ENCODE assay signal across 36 mouse cellular contexts in the genomic region with DNA sequence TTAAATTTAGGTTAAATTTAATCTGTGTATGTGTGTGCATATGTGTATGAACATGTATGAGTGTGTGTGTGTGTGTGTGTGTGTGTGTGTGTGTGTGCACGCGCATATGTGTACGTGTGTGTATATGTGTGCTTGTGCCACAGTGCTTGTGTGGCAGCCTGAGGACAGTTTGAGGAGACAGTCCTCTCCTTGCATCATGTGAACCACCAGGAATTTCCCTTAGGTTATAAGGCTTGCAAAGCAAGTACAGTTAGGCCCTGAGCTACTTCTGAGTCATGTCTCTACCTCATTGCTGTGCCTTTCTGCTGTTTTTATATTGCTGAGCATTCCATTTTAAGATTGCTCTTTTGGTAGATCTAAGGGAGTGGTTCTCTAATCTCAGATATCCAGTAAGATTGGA. TPM values are rescaled to one million over a fixed set of nuclear protein-coding genes. Genes with fewer than 3 reads are reported as not detected.
DNase-seq lines count a peak whose midpoint lies in the region; ATAC-seq and TF ChIP-seq lines count a peak whose summit lies in the region.
"Had no signal": no experiment of that assay in that cellular context is flagged by ENCODE, and none has a peak within 500 bp of the region (broad histone marks: within the 10 kb centered on the region; RNA-seq: fewer than 3 reads in every experiment).

No protein-coding gene starts in this region.

- no peak for TF ChIP-seq EP300 in liver, embryonic 14.5 days (IDR thresholded peaks at IDR 0.05; ENCODE audit: low read depth)

- TF ChIP-seq CTCF in liver, embryonic 14.5 days (IDR thresholded peaks at IDR 0.05; ENCODE audit: low read depth): no peak
- no peak for TF ChIP-seq CTCF in bone marrow macrophage, adult 2 months (IDR thresholded peaks at IDR 0.05; ENCODE audit: low read depth, low read length)

- no peaks in the 10 kb centered on the region for H3K4me1 ChIP-seq in liver, embryonic 14.5 days (replicated peaks; ENCODE audit: control insufficient read depth in 2 of 2, insufficient read depth in 2 of 2, low read length in 1 of 2)
- H3K4me1 ChIP-seq in liver, embryonic 11.5 days (replicated peaks; ENCODE audit: control insufficient read depth, insufficient read depth, low read length): no peaks in the 10 kb centered on the region; the same call in 1 of the 2 replicates
- H3K4me1 ChIP-seq in bone marrow macrophage, adult 2 months (ENCODE audit: control insufficient read depth, insufficient read depth, low read length): peaks cover 22% of the 10 kb centered on the region
- H3K4me1 ChIP-seq: forebrain, embryonic 13.5 days; hindbrain, embryonic 15.5 days; limb, embryonic 15.5 days; midbrain, embryonic 13.5 days; neural tube, embryonic 12.5 days had no signal

- peak overlapping the region; percentile 18 to 22; a peak in 1 of 4 replicates for H3K4me3 ChIP-seq in liver, embryonic 14.5 days (ENCODE audit: insufficient read depth in 1 of 2, low read depth in 2 of 2, low read length in 2 of 2)
- H3K4me3 ChIP-seq in liver, embryonic 11.5 days (ENCODE audit: low read depth, low read length): no peak overlapping the region
- H3K4me3 ChIP-seq in bone marrow macrophage, adult 2 months (ENCODE audit: insufficient read depth, low read length): peak overlapping the region; percentile 53
- H3K4me3 ChIP-seq in macrophage (ENCODE audit: inconsistent target): peak overlapping the region; percentile 52
- H3K4me3 ChIP-seq: forebrain, embryonic 13.5 days; gastrocnemius, adult 2 months; hindbrain, embryonic 15.5 days; limb, embryonic 15.5 days; midbrain, embryonic 13.5 days; neural tube, embryonic 12.5 days had no signal

- no peak for TF ChIP-seq POLR2A in bone marrow macrophage, adult 2 months (IDR thresholded peaks at IDR 0.05; ENCODE audit: borderline replicate concordance, low read depth, low read length)

- peaks cover 57% of the 10 kb centered on the region for H3K79me2 ChIP-seq in macrophage (ENCODE audit: inconsistent target)

- H3K9me3 ChIP-seq in liver, embryonic 14.5 days (ENCODE audit: control insufficient read depth, low read length): no peaks in the 10 kb centered on the region
- peaks cover 3% of the 10 kb centered on the region; the same call in 1 of the 2 replicates for H3K9me3 ChIP-seq in liver, embryonic 11.5 days (ENCODE audit: control insufficient read depth, low read length)
- H3K9me3 ChIP-seq: limb, embryonic 15.5 days; neural tube, embryonic 12.5 days had no signal

- H3K36me3 ChIP-seq in liver, embryonic 14.5 days (replicated peaks; ENCODE audit: control insufficient read depth, insufficient read depth, low read depth): no peaks in the 10 kb centered on the region
- no peaks in the 10 kb centered on the region for H3K36me3 ChIP-seq in liver, embryonic 11.5 days (ENCODE audit: control insufficient read depth, insufficient read depth, low read length)
- H3K36me3 ChIP-seq in macrophage (ENCODE audit: inconsistent target): peaks cover 28% of the 10 kb centered on the region
- H3K36me3 ChIP-seq: hindbrain, embryonic 15.5 days; limb, embryonic 15.5 days; midbrain, embryonic 13.5 days; neural tube, embryonic 12.5 days had no signal

- 0 out of 2 replicates have a peak, but pooled peaks have one; percentile 11 for ATAC-seq in liver, embryonic 14.5 days (ENCODE audit: insufficient read depth)
- ATAC-seq in liver, embryonic 11.5 days (replicated peaks; ENCODE audit: low FRiP score): no peak
- ATAC-seq: forebrain, embryonic 13.5 days; intestine, embryonic 16.5 days; midbrain, embryonic 13.5 days had no signal

- no peak for DNase-seq in liver, embryonic 14.5 days (ENCODE audit: low read depth in 3 of 3, low spot score in 3 of 3)
- DNase-seq in liver, embryonic 11.5 days (ENCODE audit: low spot score): no peak
- DNase-seq in right cerebral cortex, postnatal 10 days (ENCODE audit: low spot score in 2 of 2): no peak
- no peak for DNase-seq in ovary, adult 18-20 months (ENCODE audit: low spot score)
- no peak for DNase-seq in cerebellum, adult 18-20 months
- DNase-seq: adrenal gland, adult 2 months; B cell, adult 2 months; cerebellum, adult 9-10 months; gastrocnemius, adult 2 months; kidney, postnatal 4 days; left cerebral cortex, postnatal 4 days; retina, postnatal 1 day; right cerebral cortex, postnatal 4 days; thymus, adult 2 months; thymus, postnatal 4 days had no signal

- no peaks in the 10 kb centered on the region for H3K27me3 ChIP-seq in liver, embryonic 14.5 days (ENCODE audit: control insufficient read depth, insufficient read depth, low read length)
- no peaks in the 10 kb centered on the region for H3K27me3 ChIP-seq in liver, embryonic 11.5 days (replicated peaks; ENCODE audit: control insufficient read depth, insufficient read depth, low read length)
- H3K27me3 ChIP-seq: forebrain, embryonic 13.5 days; hindbrain, embryonic 15.5 days; limb, embryonic 15.5 days; midbrain, embryonic 13.5 days; neural tube, embryonic 12.5 days had no signal

- no peak overlapping the region for H3K4me2 ChIP-seq in liver, embryonic 14.5 days (ENCODE audit: low read depth)
- H3K4me2 ChIP-seq in liver, embryonic 11.5 days: no peak overlapping the region
- H3K4me2 ChIP-seq: forebrain, embryonic 13.5 days; heart, embryonic 11.5 days; hindbrain, embryonic 15.5 days; limb, embryonic 15.5 days; midbrain, embryonic 13.5 days; neural tube, embryonic 12.5 days had no signal

- 80% methylated on average over 3 of the region's 3 CpGs for WGBS in liver, embryonic 14.5 days (ENCODE audit: insufficient replicate concordance)
- WGBS in liver, embryonic 11.5 days: 80% methylated on average over 3 of the region's 3 CpGs
- 52% methylated on average over 3 of the region's 3 CpGs for WGBS in macrophage (ENCODE audit: missing documents)

- H3K9ac ChIP-seq in liver, embryonic 14.5 days (replicated peaks): no peak overlapping the region
- no peak overlapping the region for H3K9ac ChIP-seq in liver, embryonic 11.5 days (ENCODE audit: low read depth, low read length)
- H3K9ac ChIP-seq: forebrain, embryonic 13.5 days; hindbrain, embryonic 15.5 days; limb, embryonic 15.5 days; midbrain, embryonic 13.5 days; neural tube, embryonic 12.5 days had no signal

- no peak overlapping the region for H3K27ac ChIP-seq in liver, embryonic 14.5 days
- H3K27ac ChIP-seq in liver, embryonic 11.5 days (ENCODE audit: low read depth, low read length): no peak overlapping the region
- H3K27ac ChIP-seq in bone marrow macrophage, adult 2 months (ENCODE audit: insufficient read depth, low read depth, low read length): peak overlapping the region; percentile 83
- peak overlapping the region; percentile 95 for H3K27ac ChIP-seq in macrophage
- H3K27ac ChIP-seq: forebrain, embryonic 13.5 days; gastrocnemius, adult 2 months; hindbrain, embryonic 15.5 days; limb, embryonic 15.5 days; midbrain, embryonic 13.5 days; neural tube, embryonic 12.5 days; stomach, postnatal 0 days had no signal

RNA-seq across cellular contexts. Expression of gene Clec12a, which starts 8.6 kb away (rescaled TPM):
- polyA plus RNA-seq in liver, embryonic 14.5 days (2012; rRNA removed): 3.3 and 5.5 TPM in 2 replicates
- polyA plus RNA-seq in liver, embryonic 14.5 days (2014; fragmentation: Nextera tagmentation; extraction: Ambion mirVana): 9.5 and 10.4 TPM in 2 replicates
- polyA plus RNA-seq in liver, embryonic 11.5 days (2014; fragmentation: Nextera tagmentation; extraction: Ambion mirVana): 1.7 and 2.7 TPM in 2 replicates
- 600 and 634 TPM in 2 replicates for polyA plus RNA-seq in bone marrow macrophage, adult 2 months (2012; ENCODE audit: insufficient read depth, insufficient read length, missing spikeins)
- total RNA-seq in macrophage (2018; cell fraction: chromatin; rRNA removed): 100 to 1,000 TPM; 102 to 395 (median 260) TPM
- 100 to 1,000 TPM; 169 to 278 (median 224) TPM for total RNA-seq in macrophage (2018; cell fraction: cytosol; rRNA removed)
- total RNA-seq in macrophage (2018; cell fraction: nucleus; rRNA removed): 100 to 1,000 TPM; 181 to 475 (median 341) TPM
- 168 to 417 TPM (median 176 TPM) in 3 replicates for polyA plus RNA-seq in macrophage (2018)
- total RNA-seq: layer of hippocampus, postnatal 14 days; MEL had no signal

RNA-seq across cellular contexts. Expression of gene 4922502D21Rik, which starts 19.5 kb away (rescaled TPM):
- not detected in 2 replicates for polyA plus RNA-seq in liver, embryonic 14.5 days (2012; rRNA removed)
- not detected in 2 replicates for polyA plus RNA-seq in liver, embryonic 14.5 days (2014; fragmentation: Nextera tagmentation; extraction: Ambion mirVana)
- polyA plus RNA-seq in liver, embryonic 11.5 days (2014; fragmentation: Nextera tagmentation; extraction: Ambion mirVana): not detected in 2 replicates
- polyA plus RNA-seq in bone marrow macrophage, adult 2 months (2012; ENCODE audit: insufficient read depth, insufficient read length, missing spikeins): not detected in 2 replicates
- total RNA-seq in macrophage (2018; cell fraction: chromatin; rRNA removed): not detected
- total RNA-seq in macrophage (2018; cell fraction: cytosol; rRNA removed): not detected
- not detected for total RNA-seq in macrophage (2018; cell fraction: nucleus; rRNA removed)
- polyA plus RNA-seq in macrophage (2018): not detected in 3 replicates
- total RNA-seq: adrenal gland, adult 2 months; adrenal gland, postnatal 4 days; gastrocnemius, adult 2 months; gastrocnemius, postnatal 4 days; hematopoietic stem cell, adult 5-6 weeks; layer of hippocampus, postnatal 14 days; left cerebral cortex, adult 8-10 months; left cerebral cortex, postnatal 4 days; MEL had no signal
- polyA plus RNA-seq: adrenal gland, adult 2 months; embryonic facial prominence, embryonic 14.5 days; forebrain, embryonic 13.5 days; frontal cortex, adult 2 months; heart, embryonic 11.5 days; heart, postnatal 0 days; hindbrain, embryonic 15.5 days; intestine, embryonic 16.5 days; kidney, embryonic 16.5 days; limb, embryonic 15.5 days; lung, embryonic 16.5 days; midbrain, embryonic 13.5 days; neural tube, embryonic 12.5 days; stomach, postnatal 0 days had no signal

RNA-seq across cellular contexts. Expression of gene Clec12b, which starts 34.6 kb away (rescaled TPM):
- 0.02 and 0.03 TPM in 2 replicates for polyA plus RNA-seq in liver, embryonic 14.5 days (2012; rRNA removed)
- polyA plus RNA-seq in liver, embryonic 14.5 days (2014; fragmentation: Nextera tagmentation; extraction: Ambion mirVana): not detected in 2 replicates
- polyA plus RNA-seq in liver, embryonic 11.5 days (2014; fragmentation: Nextera tagmentation; extraction: Ambion mirVana): not detected in 2 replicates
- not detected in 2 replicates for polyA plus RNA-seq in bone marrow macrophage, adult 2 months (2012; ENCODE audit: insufficient read depth, insufficient read length, missing spikeins)
- total RNA-seq in macrophage (2018; cell fraction: chromatin; rRNA removed): not detected
- under 1 TPM in 1 of 26 experiments, not detected in 25; 0.10 TPM for total RNA-seq in macrophage (2018; cell fraction: cytosol; rRNA removed)
- total RNA-seq in macrophage (2018; cell fraction: nucleus; rRNA removed): not detected
- polyA plus RNA-seq in macrophage (2018): not detected in 3 replicates
- total RNA-seq: gastrocnemius, adult 2 months; hematopoietic stem cell, adult 5-6 weeks; layer of hippocampus, postnatal 14 days; left cerebral cortex, adult 8-10 months; left cerebral cortex, postnatal 4 days; MEL had no signal
- polyA plus RNA-seq: adrenal gland, adult 2 months; limb, embryonic 15.5 days; neural tube, embryonic 12.5 days; stomach, postnatal 0 days; thymus, adult 2 months had no signal

RNA-seq across cellular contexts. Expression of gene Clec1b, which starts 46.0 kb away (rescaled TPM):
- polyA plus RNA-seq in liver, embryonic 14.5 days (2012; rRNA removed): 6.8 and 12.5 TPM in 2 replicates
- polyA plus RNA-seq in liver, embryonic 14.5 days (2014; fragmentation: Nextera tagmentation; extraction: Ambion mirVana): 23.3 and 29.5 TPM in 2 replicates
- polyA plus RNA-seq in liver, embryonic 11.5 days (2014; fragmentation: Nextera tagmentation; extraction: Ambion mirVana): 39.2 and 39.8 TPM in 2 replicates
- 2.4 and 2.7 TPM in 2 replicates for polyA plus RNA-seq in bone marrow macrophage, adult 2 months (2012; ENCODE audit: insufficient read depth, insufficient read length, missing spikeins)
- 10 to 100 TPM in 5 of 26 experiments, 1 to 10 TPM in 21; 2.7 to 15.4 (median 7.5) TPM for total RNA-seq in macrophage (2018; cell fraction: chromatin; rRNA removed)
- total RNA-seq in macrophage (2018; cell fraction: cytosol; rRNA removed): 1 to 10 TPM in 22 of 26 experiments, under 1 TPM in 4; 0.84 to 3.1 (median 1.5) TPM
- total RNA-seq in macrophage (2018; cell fraction: nucleus; rRNA removed): 10 to 100 TPM in 2 of 26 experiments, 1 to 10 TPM in 24; 2.6 to 12.2 (median 5.7) TPM
- polyA plus RNA-seq in macrophage (2018): 0.93 to 5.0 TPM (median 1.5 TPM) in 3 replicates
- total RNA-seq: MEL had no signal
- polyA plus RNA-seq: frontal cortex, adult 2 months had no signal

RNA-seq across cellular contexts. Expression of gene Clec9a, which starts 57.6 kb away (rescaled TPM):
- 0.79 and 1.0 TPM in 2 replicates for polyA plus RNA-seq in liver, embryonic 14.5 days (2012; rRNA removed)
- polyA plus RNA-seq in liver, embryonic 14.5 days (2014; fragmentation: Nextera tagmentation; extraction: Ambion mirVana): 0.25 and 0.97 TPM in 2 replicates
- polyA plus RNA-seq in liver, embryonic 11.5 days (2014; fragmentation: Nextera tagmentation; extraction: Ambion mirVana): 0.56 and 0.67 TPM in 2 replicates
- polyA plus RNA-seq in bone marrow macrophage, adult 2 months (2012; ENCODE audit: insufficient read depth, insufficient read length, missing spikeins): 0.24 and 0.84 TPM in 2 replicates
- total RNA-seq in macrophage (2018; cell fraction: chromatin; rRNA removed): 1 to 10 TPM in 22 of 26 experiments, under 1 TPM in 4; 0.25 to 5.4 (median 1.6) TPM
- total RNA-seq in macrophage (2018; cell fraction: cytosol; rRNA removed): under 1 TPM in 25 of 26 experiments, not detected in 1; 0.07 to 0.82 (median 0.23) TPM
- 1 to 10 TPM in 21 of 26 experiments, under 1 TPM in 5; 0.48 to 4.6 (median 1.6) TPM for total RNA-seq in macrophage (2018; cell fraction: nucleus; rRNA removed)
- polyA plus RNA-seq in macrophage (2018): 0.48 to 1.2 TPM in 2 of 3 replicates, not detected in the other
- total RNA-seq: gastrocnemius, adult 2 months; gastrocnemius, postnatal 4 days; layer of hippocampus, postnatal 14 days; left cerebral cortex, postnatal 4 days; MEL had no signal
- polyA plus RNA-seq: frontal cortex, adult 2 months had no signal

Comparison
In these comparisons a context has a peak if more than half of its experiments do, and no peak if none do; other contexts are left out.
1. H3K27ac ChIP-seq: peak in bone marrow macrophage, adult 2 months (single experiment) and macrophage (single experiment); none in liver, embryonic 14.5 days (single experiment) and liver, embryonic 11.5 days (single experiment).
2. RNA of gene Clec12a, which starts 8.6 kb away (polyA plus RNA-seq): 600 to 634 TPM in bone marrow macrophage, adult 2 months and 168 to 417 TPM in macrophage; 3.3 to 10.4 TPM in liver, embryonic 14.5 days and 1.7 to 2.7 TPM in liver, embryonic 11.5 days; every median in the first group is over 10 times any median in the second.